Mouse (Mus musculus) myocyte (in vitro differentiated cells): ENCODE measurements around the gene Dab1. TPM values are rescaled to one million over a fixed set of nuclear protein-coding genes. Genes with fewer than 3 reads are reported as not detected.

Experiments used
- H3K27me3 ChIP-seq: one replicate; pipeline ENCODE4 v1.6.1; 2011; ENCODE audit not compliant: control insufficient read depth, insufficient read depth, insufficient read length
- H3K36me3 ChIP-seq: one replicate; pipeline ENCODE4 v1.6.1; 2011; ENCODE audit not compliant: control insufficient read depth, insufficient read depth
- H3K4me2 ChIP-seq: one replicate; pipeline ENCODE4 v1.6.1; 2011; ENCODE audit warnings: low read depth, control low read depth
- H3K4me3 ChIP-seq: one replicate; pipeline ENCODE4 v1.5.1; 2011; ENCODE audit warnings: mild to moderate bottlenecking, control low read depth, moderate library complexity
- H3K79me2 ChIP-seq: one replicate; pipeline ENCODE4 v1.6.1; 2011; ENCODE audit not compliant: control insufficient read depth, insufficient read depth
- H3ac ChIP-seq: one replicate; pipeline ENCODE4 v1.6.1; 2011; ENCODE audit not compliant: control insufficient read depth, insufficient read length
- CEBPB ChIP-seq: IDR thresholded peaks from 2 replicates; pipeline ENCODE4 v1.6.1; 2011; ENCODE audit warnings: mild to moderate bottlenecking, moderate library complexity; ENCODE audit not compliant: poor library complexity, insufficient read depth, severe bottlenecking
- E2F4 ChIP-seq: IDR thresholded peaks from one replicate; pipeline ENCODE4 v1.6.1; 2011; ENCODE audit warnings: mild to moderate bottlenecking, control low read depth, moderate library complexity; ENCODE audit not compliant: insufficient read depth
- MAX ChIP-seq: IDR thresholded peaks from one replicate; pipeline ENCODE4 v1.6.1; 2011; ENCODE audit warnings: low read depth, mild to moderate bottlenecking, control low read depth
- MYOD1 ChIP-seq, 3 experiments: IDR thresholded peaks; one replicate each; pipeline ENCODE4 v1.6.1; 2011; ENCODE audit warnings: control low read depth in 2 of 3, low read depth in 2 of 3, mild to moderate bottlenecking in 2 of 3, moderate library complexity in 1 of 3; ENCODE audit not compliant: insufficient read length in 2 of 3, control insufficient read depth in 1 of 3
- MYOG ChIP-seq, 3 experiments: IDR thresholded peaks; one replicate each; pipeline ENCODE4 v1.6.1; 2011; ENCODE audit warnings: control low read depth in 2 of 3, low read depth in 2 of 3, mild to moderate bottlenecking in 2 of 3; ENCODE audit not compliant: insufficient read length in 2 of 3, control insufficient read depth in 1 of 3, insufficient read depth in 1 of 3
- POLR2A ChIP-seq: IDR thresholded peaks from one replicate; pipeline ENCODE4 v1.6.1; 2011; ENCODE audit warnings: low read depth, mild to moderate bottlenecking, control low read depth, moderate library complexity; ENCODE audit not compliant: insufficient read length
- POLR2AphosphoS2 ChIP-seq: IDR thresholded peaks from one replicate; pipeline ENCODE4 v1.6.1; 2011; ENCODE audit warnings: low read depth, control low read depth; ENCODE audit not compliant: insufficient read length
- REST ChIP-seq: IDR thresholded peaks from one replicate; pipeline ENCODE4 v1.6.1; 2011; ENCODE audit warnings: mild to moderate bottlenecking, control low read depth, moderate library complexity; ENCODE audit not compliant: insufficient read depth, insufficient read length
- SRF ChIP-seq: IDR thresholded peaks from one replicate; pipeline ENCODE4 v1.6.1; 2011; ENCODE audit warnings: low read depth; ENCODE audit not compliant: control insufficient read depth, insufficient read length
- TCF12 ChIP-seq: IDR thresholded peaks from one replicate; pipeline ENCODE4 v1.6.1; 2011; ENCODE audit warnings: mild to moderate bottlenecking, control low read depth; ENCODE audit not compliant: poor library complexity, insufficient read depth, severe bottlenecking
- TCF3 ChIP-seq: IDR thresholded peaks from one replicate; pipeline ENCODE4 v1.6.1; 2011; ENCODE audit warnings: low read depth, control low read depth; ENCODE audit not compliant: insufficient read length
- USF1 ChIP-seq: IDR thresholded peaks from one replicate; pipeline ENCODE4 v1.6.1; 2011; ENCODE audit warnings: low read depth, mild to moderate bottlenecking, control low read depth, moderate library complexity
- polyA plus RNA-seq: library from polyadenylated mRNA; unstranded; fragments of >200 nt; fragmentation: generic; extraction: Trizol; gene quantifications from one replicate; pipeline ENCODE4 v1.2.1, GENCODE M21; 2012; ENCODE audit warnings: missing spikeins

The Dab1 gene
- polyA plus RNA-seq, 1 experiment: not detected

GRCm38 (mm10) chr4:104057116-104057515 is 438.0 kb downstream of the Dab1 start:
- Histone ChIP-seq H3K36me3 (no peaks in the 10 kb centered on the region), H3K79me2 (no peaks in the 10 kb centered on the region), H3K4me3 (no peak overlapping the region), H3K27me3 (no peaks in the 10 kb centered on the region), H3ac (no peak overlapping the region), H3K4me2 (no peak overlapping the region)
- TF ChIP-seq E2F4 (no peak), MYOD1 (IDR thresholded peaks at IDR 0.05; ENCODE audit: control insufficient read depth in 1 of 3, insufficient read length in 2 of 3, low read depth in 2 of 3) (no peak), POLR2AphosphoS2 (no peak), CEBPB (no peak), TCF12 (no peak), POLR2A (no peak), MYOG (IDR thresholded peaks at IDR 0.05; ENCODE audit: control insufficient read depth in 1 of 3, insufficient read depth in 1 of 3, insufficient read length in 2 of 3, low read depth in 2 of 3) (no peak), REST (no peak), TCF3 (no peak), SRF (no peak), USF1 (no peak), MAX (no peak)

GRCm38 (mm10) chr4:104059569-104059968 is 440.4 kb downstream of the Dab1 start:
- H3K4me3 ChIP-seq: no peak overlapping the region
- no peaks in the 10 kb centered on the region for H3K79me2 ChIP-seq
- no peaks in the 10 kb centered on the region for H3K36me3 ChIP-seq
- no peaks in the 10 kb centered on the region for H3K27me3 ChIP-seq
- H3ac ChIP-seq: no peak overlapping the region
- H3K4me2 ChIP-seq: no peak overlapping the region
- no peak for TF ChIP-seq CEBPB
- no peak for TF ChIP-seq MAX
- TF ChIP-seq POLR2A: no peak
- TF ChIP-seq TCF12: no peak
- no peak for TF ChIP-seq MYOG (IDR thresholded peaks at IDR 0.05; ENCODE audit: control insufficient read depth in 1 of 3, insufficient read depth in 1 of 3, insufficient read length in 2 of 3, low read depth in 2 of 3)
- no peak for TF ChIP-seq MYOD1 (IDR thresholded peaks at IDR 0.05; ENCODE audit: control insufficient read depth in 1 of 3, insufficient read length in 2 of 3, low read depth in 2 of 3)
- TF ChIP-seq USF1: no peak
- TF ChIP-seq E2F4: no peak
- TF ChIP-seq TCF3: no peak
- no peak for TF ChIP-seq POLR2AphosphoS2
- no peak for TF ChIP-seq REST
- no peak for TF ChIP-seq SRF

- no peak overlapping the region for H3ac ChIP-seq
- no peak overlapping the region for H3K4me3 ChIP-seq
- no peaks in the 10 kb centered on the region for H3K79me2 ChIP-seq
- H3K27me3 ChIP-seq: no peaks in the 10 kb centered on the region
- TF ChIP-seq E2F4: no peak
- no peak for TF ChIP-seq CEBPB
- no peak for TF ChIP-seq USF1
- TF ChIP-seq TCF3: no peak
- no peak for TF ChIP-seq MYOD1 (IDR thresholded peaks at IDR 0.05; ENCODE audit: control insufficient read depth in 1 of 3, insufficient read length in 2 of 3, low read depth in 2 of 3)
- no peak for TF ChIP-seq MYOG (IDR thresholded peaks at IDR 0.05; ENCODE audit: control insufficient read depth in 1 of 3, insufficient read depth in 1 of 3, insufficient read length in 2 of 3, low read depth in 2 of 3)
- TF ChIP-seq MAX: no peak
- no peak for TF ChIP-seq POLR2AphosphoS2
- no peak for TF ChIP-seq SRF
- TF ChIP-seq TCF12: no peak
- no peak for TF ChIP-seq REST
- TF ChIP-seq POLR2A: no peak
- no peaks in the 10 kb centered on the region for H3K36me3 ChIP-seq
- H3K4me2 ChIP-seq: no peak overlapping the region
Observed at GRCm38 (mm10) chr4:104062356-104062755, 443.2 kb downstream of the Dab1 start.

GRCm38 (mm10) chr4:104066901-104067300 is 447.7 kb downstream of the Dab1 start:
- Histone ChIP-seq H3K36me3 (no peaks in the 10 kb centered on the region), H3K4me3 (no peak overlapping the region), H3K4me2 (no peak overlapping the region), H3K79me2 (no peaks in the 10 kb centered on the region), H3ac (no peak overlapping the region), H3K27me3 (no peaks in the 10 kb centered on the region)
- TF ChIP-seq TCF3 (no peak), E2F4 (no peak), MYOG (IDR thresholded peaks at IDR 0.05; ENCODE audit: control insufficient read depth in 1 of 3, insufficient read depth in 1 of 3, insufficient read length in 2 of 3, low read depth in 2 of 3) (no peak), CEBPB (no peak), USF1 (no peak), MAX (no peak), TCF12 (no peak), POLR2AphosphoS2 (no peak), REST (no peak), POLR2A (no peak), SRF (no peak), MYOD1 (IDR thresholded peaks at IDR 0.05; ENCODE audit: control insufficient read depth in 1 of 3, insufficient read length in 2 of 3, low read depth in 2 of 3) (no peak)

- Histone ChIP-seq H3ac (no peak overlapping the region), H3K4me3 (no peak overlapping the region), H3K36me3 (no peaks in the 10 kb centered on the region), H3K27me3 (no peaks in the 10 kb centered on the region), H3K4me2 (no peak overlapping the region), H3K79me2 (no peaks in the 10 kb centered on the region)
- TF ChIP-seq REST: no peak
- TF ChIP-seq CEBPB: no peak
- TF ChIP-seq TCF12: no peak
- no peak for TF ChIP-seq USF1
- TF ChIP-seq MAX: no peak
- no peak for TF ChIP-seq SRF
- no peak for TF ChIP-seq POLR2AphosphoS2
- no peak for TF ChIP-seq POLR2A
- TF ChIP-seq E2F4: no peak
- TF ChIP-seq MYOG (IDR thresholded peaks at IDR 0.05; ENCODE audit: control insufficient read depth in 1 of 3, insufficient read depth in 1 of 3, insufficient read length in 2 of 3, low read depth in 2 of 3): no peak
- no peak for TF ChIP-seq MYOD1 (IDR thresholded peaks at IDR 0.05; ENCODE audit: control insufficient read depth in 1 of 3, insufficient read length in 2 of 3, low read depth in 2 of 3)
- TF ChIP-seq TCF3: no peak
Observed at GRCm38 (mm10) chr4:104067748-104068147, 448.6 kb downstream of the Dab1 start.
